Mouse (Mus musculus) hindbrain, embryonic 14.5 days (tissue): ENCODE measurements around the gene C130050O18Rik. TPM values are rescaled to one million over a fixed set of nuclear protein-coding genes. Genes with fewer than 3 reads are reported as not detected.
"Not testable (repeated sequence)": the region's sequence is repeated elsewhere in the genome, so short reads cannot be mapped to it uniquely, and the experiment has no call there.

Experiments
- ATAC-seq: fragments of 200-750 bp; cut with Nextera tagmentation; 2 replicates; pipeline ENCODE4 v1.8.0; 2017; ENCODE audit warnings: moderate number of reproducible peaks, mild to moderate bottlenecking, moderate TSS enrichment, moderate library complexity; ENCODE audit not compliant: low FRiP score
- DNase-seq: peaks from one replicate; pipeline ENCODE4 v3.0.0-alpha.2; 2015; ENCODE audit warnings: low spot score
- H3K27ac ChIP-seq: fragments of 300-500 bp; sonication (generic); 2 replicates; pipeline ENCODE4 v1.5.1; 2014; ENCODE audit warnings: mild to moderate bottlenecking, moderate library complexity
- H3K27me3 ChIP-seq: fragments of 300-500 bp; sonication (generic); 2 replicates; pipeline ENCODE4 v1.6.1; 2014; ENCODE audit warnings: mild to moderate bottlenecking, low read length, mixed read lengths; ENCODE audit not compliant: control insufficient read depth, insufficient read depth
- H3K36me3 ChIP-seq: fragments of 300-500 bp; sonication (generic); replicated peaks from 2 replicates; pipeline ENCODE4 v1.6.1; 2014; ENCODE audit not compliant: control insufficient read depth, insufficient read depth
- H3K4me1 ChIP-seq: fragments of 300-500 bp; sonication (generic); replicated peaks from 2 replicates; pipeline ENCODE4 v1.6.1; 2014; ENCODE audit warnings: antibody characterized with exemption, low read length, mixed read lengths; ENCODE audit not compliant: control insufficient read depth, insufficient read depth
- H3K4me2 ChIP-seq: fragments of 300-500 bp; sonication (generic); replicated peaks from 2 replicates; pipeline ENCODE4 v1.6.1; 2014; ENCODE audit warnings: mild to moderate bottlenecking, moderate library complexity
- H3K4me3 ChIP-seq: fragments of 300-500 bp; sonication (generic); replicated peaks from 2 replicates; pipeline ENCODE4 v1.5.1; 2014; ENCODE audit warnings: mild to moderate bottlenecking, low read length
- H3K9ac ChIP-seq: fragments of 300-500 bp; sonication (generic); 2 replicates; pipeline ENCODE4 v1.6.1; 2014
- H3K9me3 ChIP-seq: fragments of 300-500 bp; sonication (generic); 2 replicates; pipeline ENCODE4 v1.6.1; 2016; ENCODE audit warnings: low read length; ENCODE audit not compliant: control insufficient read depth
- WGBS: fragments of 180-500 bp; shearing (Covaris S2); extraction: QIAGEN DNeasy Blood & Tissue Kit; methylation state at CpG from one replicate; pipeline ENCODE4 v1.1.7; 2014; 5-methylcytosine and 5-hydroxymethylcytosine counted together
- polyA plus RNA-seq: library from polyadenylated mRNA; unstranded; fragments of >200 nt; fragmentation: Nextera tagmentation; extraction: Ambion mirVana; gene quantifications from 2 replicates; pipeline ENCODE4 v1.2.1, GENCODE M21; 2014

C130050O18Rik gene
- polyA plus RNA-seq, 1 experiment from 2014 or later, result 0.32 TPM

GRCm38 (mm10) chr5:139387329-139388194 lies 17.5 kb upstream of the C130050O18Rik start:
- WGBS, result 88% methylated on average over 10 of the region's 10 CpGs
- no peaks in the 10 kb centered on the region for H3K27me3 ChIP-seq
- peaks cover 28% of the 10 kb centered on the region for H3K4me1 ChIP-seq
- H3K9me3 ChIP-seq, result no peaks in the 10 kb centered on the region
- DNase-seq, result no peak
- no peaks in the 10 kb centered on the region for H3K36me3 ChIP-seq
- H3K4me2 ChIP-seq, result no peak overlapping the region
- ATAC-seq, result no peak
- no peak overlapping the region for H3K9ac ChIP-seq
- no peak overlapping the region for H3K4me3 ChIP-seq
- no peak overlapping the region for H3K27ac ChIP-seq

DNA sequence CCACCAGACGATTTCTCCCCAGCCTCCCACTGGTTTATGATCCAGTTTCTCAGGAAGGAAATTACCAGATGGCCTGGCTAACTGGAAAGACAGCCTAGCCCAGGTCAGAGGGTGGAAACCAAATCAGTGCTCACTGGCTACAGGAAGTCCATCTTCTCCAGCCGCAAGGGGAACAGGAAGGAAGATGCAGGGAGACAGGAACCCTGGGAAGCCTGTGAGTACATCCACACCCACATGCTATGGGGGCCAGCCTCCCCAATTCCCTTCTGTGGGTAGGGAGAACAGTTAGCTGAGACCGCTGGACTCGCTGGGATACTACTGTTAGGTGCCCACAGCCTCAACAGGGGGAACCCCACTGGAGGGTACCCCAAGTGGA lies 16.9 kb upstream of the C130050O18Rik start:
- Histone ChIP-seq H3K9me3 (no peaks in the 10 kb centered on the region), H3K4me3 (no peak overlapping the region), H3K27me3 (no peaks in the 10 kb centered on the region), H3K4me1 (peaks cover 22% of the 10 kb centered on the region), H3K9ac (no peak overlapping the region), H3K4me2 (no peak overlapping the region), H3K36me3 (no peaks in the 10 kb centered on the region), H3K27ac (0 out of 2 replicates have a peak overlapping the region, but pooled peaks have one; percentile 62)
- WGBS, result 85% methylated on average over 4 of the region's 4 CpGs
- DNase-seq, result no peak
- ATAC-seq, result no peak

DNA sequence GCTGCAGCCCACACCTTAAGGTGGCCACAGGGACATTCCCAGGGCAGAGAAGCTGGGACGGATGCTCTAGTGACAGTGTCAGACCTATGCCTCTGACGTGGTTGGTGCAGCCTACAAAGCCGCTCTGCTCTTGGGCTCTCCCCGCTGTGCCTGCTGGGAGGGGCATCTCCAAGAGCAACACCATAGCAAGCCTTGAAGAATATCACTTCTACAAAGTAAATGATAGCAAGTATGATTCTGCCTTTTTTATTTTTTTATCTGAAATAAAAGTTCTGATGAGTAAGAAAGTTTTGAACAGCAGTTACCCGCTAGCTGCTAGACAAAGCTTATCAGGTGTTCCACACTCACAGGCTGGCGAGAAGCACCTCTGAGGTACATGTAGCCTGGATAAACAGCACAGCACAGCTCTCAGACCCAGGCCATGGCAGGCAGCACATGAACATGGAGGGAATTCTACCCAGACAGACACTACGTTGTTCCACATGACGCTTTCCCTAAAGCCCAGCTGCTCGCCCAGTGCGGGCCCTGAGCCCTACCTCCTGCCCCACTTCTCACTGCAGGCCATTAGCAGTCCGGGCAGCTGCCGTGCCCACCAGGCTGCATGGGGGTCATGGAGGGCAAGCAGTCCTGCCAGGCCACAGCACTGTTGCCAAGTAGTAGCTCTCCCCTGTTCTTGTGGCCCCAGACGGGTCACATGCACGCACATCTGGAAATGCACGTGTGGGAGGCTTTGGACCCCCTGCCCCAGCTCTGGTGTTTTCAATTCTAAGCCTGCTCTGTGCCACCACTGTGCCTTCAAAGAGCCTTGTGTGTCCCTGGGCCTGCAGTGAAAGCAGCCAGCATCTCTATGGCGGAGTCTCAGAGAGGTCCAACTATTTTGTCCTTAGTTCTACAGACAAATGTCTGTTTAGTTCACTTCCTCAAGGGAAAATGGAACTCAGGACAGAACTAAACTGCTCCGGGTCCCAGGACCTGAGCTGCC lies 16.1 kb upstream of the C130050O18Rik start:
- no peaks in the 10 kb centered on the region for H3K27me3 ChIP-seq
- no peak overlapping the region for H3K4me3 ChIP-seq
- H3K36me3 ChIP-seq, result no peaks in the 10 kb centered on the region
- no peak overlapping the region for H3K9ac ChIP-seq
- no peak overlapping the region for H3K4me2 ChIP-seq
- H3K4me1 ChIP-seq, result peaks cover 21% of the 10 kb centered on the region
- WGBS, result 73% methylated on average over 17 of the region's 17 CpGs
- ATAC-seq (no peak), DNase-seq (no peak)
- H3K27ac ChIP-seq, result peak overlapping the region; percentile 62
- no peaks in the 10 kb centered on the region for H3K9me3 ChIP-seq

- peak overlapping the region; percentile 62 for H3K27ac ChIP-seq
- 54% methylated on average over 6 of the region's 6 CpGs for WGBS
- peaks cover 21% of the 10 kb centered on the region for H3K4me1 ChIP-seq
- no peak overlapping the region for H3K9ac ChIP-seq
- H3K4me3 ChIP-seq, result no peak overlapping the region
- ATAC-seq (peak; percentile 49), DNase-seq (no peak)
- no peaks in the 10 kb centered on the region for H3K27me3 ChIP-seq
- H3K4me2 ChIP-seq, result no peak overlapping the region
- no peaks in the 10 kb centered on the region for H3K9me3 ChIP-seq
- H3K36me3 ChIP-seq, result no peaks in the 10 kb centered on the region
Measured at GRCm38 (mm10) chr5:139389676-139390061, 15.4 kb upstream of the C130050O18Rik start.

GRCm38 (mm10) chr5:139390324-139391119 lies 14.6 kb upstream of the C130050O18Rik start:
- H3K9ac ChIP-seq, H3K36me3 ChIP-seq, ATAC-seq, DNase-seq, H3K4me2 ChIP-seq, H3K27me3 ChIP-seq, H3K9me3 ChIP-seq, H3K27ac ChIP-seq, H3K4me3 ChIP-seq: not testable (repeated sequence)
- H3K4me1 ChIP-seq, result peaks cover 21% of the 10 kb centered on the region
- WGBS, result 87% methylated on average over 5 of the region's 5 CpGs

- H3K27ac ChIP-seq, result peak overlapping the region; percentile 0; the same call in 1 of the 2 replicates
- H3K4me1 ChIP-seq, result peaks cover 21% of the 10 kb centered on the region
- WGBS, result 72% methylated on average over 11 of the region's 11 CpGs
- H3K36me3 ChIP-seq, result no peaks in the 10 kb centered on the region
- H3K4me2 ChIP-seq, result no peak overlapping the region
- ATAC-seq (no peak), DNase-seq (no peak)
- H3K9me3 ChIP-seq, result no peaks in the 10 kb centered on the region
- no peaks in the 10 kb centered on the region for H3K27me3 ChIP-seq
- H3K4me3 ChIP-seq, result no peak overlapping the region
- no peak overlapping the region for H3K9ac ChIP-seq
Measured at GRCm38 (mm10) chr5:139391309-139391990, 13.6 kb upstream of the C130050O18Rik start.

DNA sequence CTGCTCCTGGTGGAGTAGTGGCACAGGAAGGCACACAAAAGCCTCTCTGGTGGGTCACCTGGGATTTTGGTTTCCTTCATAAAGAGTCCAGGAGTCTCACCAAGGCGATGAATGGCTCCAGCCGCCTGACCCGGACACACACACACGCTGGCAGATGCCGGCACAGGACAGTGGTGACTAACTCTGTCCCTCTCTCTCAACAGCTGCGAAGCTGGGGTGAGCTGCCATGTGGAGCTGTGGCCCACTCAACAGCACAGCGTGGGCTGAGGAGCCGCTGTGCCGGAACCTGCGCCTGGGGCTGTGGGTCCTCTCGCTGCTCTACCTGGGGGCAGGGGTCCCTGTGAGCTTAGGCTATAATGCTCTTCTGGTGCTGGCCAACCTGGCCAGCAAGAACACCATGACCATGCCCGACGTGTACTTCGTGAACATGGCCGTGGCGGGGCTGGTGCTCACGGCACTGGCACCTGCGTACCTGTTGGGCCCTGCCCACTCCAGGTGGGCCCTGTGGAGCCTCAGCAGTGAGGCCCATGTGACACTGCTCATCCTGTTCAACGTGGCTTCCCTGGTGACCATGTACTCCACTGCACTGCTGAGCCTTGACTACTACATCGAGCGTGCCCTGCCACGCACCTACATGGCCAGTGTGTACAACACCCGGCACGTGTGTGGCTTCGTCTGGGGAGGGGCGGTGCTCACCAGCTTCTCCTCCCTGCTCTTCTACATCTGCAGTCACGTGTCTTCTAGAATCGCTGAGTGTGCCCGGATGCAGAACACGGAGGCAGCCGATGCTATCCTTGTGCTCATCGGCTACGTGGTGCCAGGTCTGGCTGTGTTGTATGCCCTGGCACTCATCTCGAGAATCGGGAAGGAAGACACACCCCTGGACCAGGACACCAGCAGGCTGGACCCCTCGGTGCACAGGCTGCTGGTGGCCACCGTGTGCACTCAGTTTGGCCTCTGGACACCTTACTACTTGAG lies 12.6 kb upstream of the C130050O18Rik start:
- H3K36me3 ChIP-seq, result no peaks in the 10 kb centered on the region
- H3K27ac ChIP-seq, result 0 out of 2 replicates have a peak overlapping the region, but pooled peaks have one; percentile 0
- peaks cover 21% of the 10 kb centered on the region for H3K4me1 ChIP-seq
- no peaks in the 10 kb centered on the region for H3K27me3 ChIP-seq
- no peak overlapping the region for H3K4me3 ChIP-seq
- WGBS, result 93% methylated on average over 37 of the region's 37 CpGs
- no peak for ATAC-seq
- no peak for DNase-seq
- H3K9ac ChIP-seq, result no peak overlapping the region
- no peak overlapping the region for H3K4me2 ChIP-seq
- no peaks in the 10 kb centered on the region for H3K9me3 ChIP-seq

DNA sequence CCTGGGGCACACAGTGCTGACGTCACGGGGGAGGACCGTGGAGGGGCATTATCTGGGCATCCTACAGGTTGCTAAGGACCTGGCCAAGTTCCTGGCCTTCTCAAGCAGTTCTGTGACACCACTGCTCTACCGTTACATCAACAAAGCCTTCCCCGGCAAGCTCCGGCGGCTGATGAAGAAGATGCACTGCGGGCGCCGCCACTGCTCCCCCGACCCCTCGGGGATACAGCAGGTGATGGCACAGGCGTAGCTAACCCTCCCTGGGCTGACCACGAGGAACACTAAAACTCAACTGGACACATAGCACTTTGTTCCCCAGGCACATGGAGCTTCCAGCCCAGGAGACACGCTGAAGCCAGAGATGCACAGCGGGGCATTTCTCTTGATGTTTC lies 11.9 kb upstream of the C130050O18Rik start:
- DNase-seq (no peak), ATAC-seq (no peak)
- Histone ChIP-seq H3K36me3 (no peaks in the 10 kb centered on the region), H3K27me3 (no peaks in the 10 kb centered on the region), H3K27ac (no peak overlapping the region), H3K9ac (no peak overlapping the region), H3K4me1 (peaks cover 17% of the 10 kb centered on the region), H3K9me3 (no peaks in the 10 kb centered on the region), H3K4me3 (no peak overlapping the region), H3K4me2 (no peak overlapping the region)
- WGBS, result 88% methylated on average over 16 of the region's 16 CpGs
